Mouse (Mus musculus): ENCODE measurements around the gene Olfr322. TPM values are rescaled to one million over a fixed set of nuclear protein-coding genes. Genes with fewer than 3 reads are reported as not detected.
"Not testable (repeated sequence)": the region's sequence is repeated elsewhere in the genome, so short reads cannot be mapped to it uniquely, and the experiment has no call there.

Olfr322 gene
- polyA plus RNA-seq, 1 experiment: 0.21 TPM

DNA sequence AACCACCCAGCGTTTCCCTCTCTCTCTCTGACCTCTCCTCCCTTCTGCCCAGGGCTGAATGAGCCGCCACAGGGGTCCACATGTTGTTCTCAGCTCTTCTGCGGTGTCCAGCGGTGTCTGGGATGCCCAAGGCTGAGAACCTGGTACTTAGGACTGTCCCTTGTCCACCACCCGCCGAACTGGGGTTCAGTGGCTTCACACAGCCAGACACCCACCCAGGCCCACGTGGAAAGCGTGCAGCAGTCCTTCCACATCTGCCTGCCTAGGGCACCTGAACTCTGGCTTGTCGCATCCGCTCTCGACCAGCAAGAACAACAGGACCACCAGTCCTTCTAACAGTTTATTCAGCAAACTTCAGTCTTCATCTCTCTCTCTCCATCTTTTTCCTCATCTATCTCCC, 50.5 kb downstream of the Olfr322 start:
- TF ChIP-seq POLR2A (IDR thresholded peaks at IDR 0.05; ENCODE audit: low read depth, low read length) (no peak), CTCF (IDR thresholded peaks at IDR 0.05; ENCODE audit: extremely low read depth, insufficient read depth, insufficient read length, insufficient replicate concordance) (no peak)
- Histone ChIP-seq H3K4me3 (ENCODE audit: extremely low read depth, insufficient read depth, insufficient read length) (no peak overlapping the region), H3K27ac (ENCODE audit: insufficient read depth, low read length) (no peak overlapping the region), H3K36me3 (ENCODE audit: control insufficient read depth, insufficient read depth, low read length) (no peaks in the 10 kb centered on the region), H3K4me1 (ENCODE audit: control insufficient read depth, insufficient read depth, insufficient read length) (no peaks in the 10 kb centered on the region), H3K27me3 (ENCODE audit: control insufficient read depth, insufficient read depth, low read length) (no peaks in the 10 kb centered on the region)
- 83% methylated on average over 11 of the region's 11 CpGs for WGBS
- DNase-seq (ENCODE audit: low read depth in 1 of 2, low spot score in 2 of 2): no peak

DNA sequence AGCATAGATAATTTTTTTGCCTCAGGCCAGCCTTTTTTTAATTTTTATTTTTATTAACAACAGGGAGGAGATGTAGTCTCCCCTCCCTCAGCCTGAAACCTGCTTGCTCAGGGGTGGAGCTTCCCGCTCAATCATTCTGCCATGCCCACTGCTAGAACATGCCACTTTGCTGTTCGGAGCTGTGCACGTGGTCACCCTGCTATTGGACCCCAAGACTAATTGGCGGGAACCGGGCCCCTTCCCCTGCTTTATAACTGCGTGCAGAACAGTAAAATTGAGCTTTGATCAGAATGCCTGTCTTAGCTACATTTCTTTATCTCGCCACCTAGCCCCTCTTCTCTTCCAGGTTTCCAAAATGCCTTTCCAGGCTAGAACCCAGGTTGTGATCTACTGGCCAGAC, 59.1 kb downstream of the Olfr322 start:
- H3K27me3 ChIP-seq (ENCODE audit: control insufficient read depth, insufficient read depth, low read length); DNase-seq (ENCODE audit: low read depth in 1 of 2, low spot score in 2 of 2); H3K36me3 ChIP-seq (ENCODE audit: control insufficient read depth, insufficient read depth, low read length); H3K4me1 ChIP-seq (ENCODE audit: control insufficient read depth, insufficient read depth, insufficient read length); H3K4me3 ChIP-seq (ENCODE audit: extremely low read depth, insufficient read depth, insufficient read length); H3K27ac ChIP-seq (ENCODE audit: insufficient read depth, low read length): not testable (repeated sequence)
- WGBS: 81% methylated on average over 7 of the region's 7 CpGs

Other genes with a start within 250 kb of the Olfr322 start
- 0.08 TPM in 1 of 2 replicates, not detected in the other for gene 1810065E05Rik, start 237.7 kb upstream of the Olfr322 start, polyA plus RNA-seq (2012; rRNA removed)
- 0.08 and 0.11 TPM in 2 replicates for gene Gm12253, start 226.2 kb upstream of the Olfr322 start, polyA plus RNA-seq (2012; rRNA removed)
- not detected in 2 replicates for gene Lypd9, start 205.9 kb upstream of the Olfr322 start, polyA plus RNA-seq (2012; rRNA removed)
- not detected in 2 replicates for gene Olfr30, start 196.5 kb upstream of the Olfr322 start, polyA plus RNA-seq (2012; rRNA removed)
- gene Olfr332, start 166.2 kb upstream of the Olfr322 start, polyA plus RNA-seq (2012; rRNA removed): not detected in 2 replicates
- not detected in 2 replicates for gene Olfr331, start 156.2 kb upstream of the Olfr322 start, polyA plus RNA-seq (2012; rRNA removed)
- gene Olfr330, start 123.9 kb upstream of the Olfr322 start, polyA plus RNA-seq (2012; rRNA removed): not detected in 2 replicates
- 0.12 TPM in 1 of 2 replicates, not detected in the other for gene Olfr329-ps, start 112.4 kb upstream of the Olfr322 start, polyA plus RNA-seq (2012; rRNA removed)
- gene Olfr328, start 103.1 kb upstream of the Olfr322 start, polyA plus RNA-seq (2012; rRNA removed): 0.08 TPM in 1 of 2 replicates, not detected in the other
- not detected in 2 replicates for gene Olfr224, start 88.2 kb upstream of the Olfr322 start, polyA plus RNA-seq (2012; rRNA removed)
- not detected in 2 replicates for gene Olfr325, start 81.1 kb upstream of the Olfr322 start, polyA plus RNA-seq (2012; rRNA removed)
- not detected in 2 replicates for gene Olfr324, start 63.7 kb upstream of the Olfr322 start, polyA plus RNA-seq (2012; rRNA removed)
- gene 2210407C18Rik, start 42.7 kb upstream of the Olfr322 start, polyA plus RNA-seq (2012; rRNA removed): not detected in 2 replicates
- not detected in 2 replicates for gene Olfr323, start 28.3 kb upstream of the Olfr322 start, polyA plus RNA-seq (2012; rRNA removed)
- 4.6 and 8.9 TPM in 2 replicates for gene Trim58, start 18.3 kb upstream of the Olfr322 start, polyA plus RNA-seq (2012; rRNA removed)
- not detected in 2 replicates for gene Olfr320, start 22.3 kb downstream of the Olfr322 start, polyA plus RNA-seq (2012; rRNA removed)
- gene Olfr319, start 40.4 kb downstream of the Olfr322 start, polyA plus RNA-seq (2012; rRNA removed): not detected in 2 replicates
- not detected in 2 replicates for gene Olfr318, start 65.2 kb downstream of the Olfr322 start, polyA plus RNA-seq (2012; rRNA removed)
- not detected in 2 replicates for gene Olfr317, start 80.4 kb downstream of the Olfr322 start, polyA plus RNA-seq (2012; rRNA removed)
- not detected in 2 replicates for gene Olfr316, start 94.0 kb downstream of the Olfr322 start, polyA plus RNA-seq (2012; rRNA removed)
- gene Olfr315, start 114.4 kb downstream of the Olfr322 start, polyA plus RNA-seq (2012; rRNA removed): not detected in 2 replicates
- not detected in 2 replicates for gene Olfr314, start 124.2 kb downstream of the Olfr322 start, polyA plus RNA-seq (2012; rRNA removed)
- not detected in 2 replicates for gene Fam183b, start 143.2 kb downstream of the Olfr322 start, polyA plus RNA-seq (2012; rRNA removed)
- not detected in 2 replicates for gene Olfr313, start 156.2 kb downstream of the Olfr322 start, polyA plus RNA-seq (2012; rRNA removed)
- gene Olfr312, start 170.5 kb downstream of the Olfr322 start, polyA plus RNA-seq (2012; rRNA removed): not detected in 2 replicates
- not detected in 2 replicates for gene Olfr311, start 180.5 kb downstream of the Olfr322 start, polyA plus RNA-seq (2012; rRNA removed)
- gene Gm12258, start 188.4 kb downstream of the Olfr322 start, polyA plus RNA-seq (2012; rRNA removed): 2.6 and 2.9 TPM in 2 replicates
- 1.7 and 4.0 TPM in 2 replicates for gene 2810021J22Rik, start 208.4 kb downstream of the Olfr322 start, polyA plus RNA-seq (2012; rRNA removed)
- 1.2 and 1.3 TPM in 2 replicates for gene Zfp39, start 245.4 kb downstream of the Olfr322 start, polyA plus RNA-seq (2012; rRNA removed)

Measured in spleen, adult 2 months (tissue).